Mouse (Mus musculus) right cerebral cortex, postnatal 10 days (tissue): ENCODE results near the gene Hemk1.
A peak's percentile ranks its signal among the peaks of the same experiment; 100 is the strongest.

Experiments
- DNase-seq, 2 experiments: peaks; one replicate each; pipeline ENCODE4 v3.0.0; 2021; ENCODE audit warnings: low spot score in 2 of 2

Gene Hemk1

GRCm38 (mm10) chr9:107338172-107338883, at the start of gene Hemk1:
Hemk1 (minus strand) TSS chr9:107338350.
- DNase-seq, result peak; percentile 85 to 91

- peak; percentile 62 to 64 for DNase-seq
Measured at GRCm38 (mm10) chr9:107387708-107388107, 49.6 kb upstream of the Hemk1 start.

- no peak for DNase-seq
Measured at GRCm38 (mm10) chr9:107386722-107387121, 48.6 kb upstream of the Hemk1 start.

GRCm38 (mm10) chr9:107384396-107384795, 46.2 kb upstream of the Hemk1 start:
- no peak for DNase-seq

- DNase-seq, result no peak
Measured at GRCm38 (mm10) chr9:107381723-107382122, 43.6 kb upstream of the Hemk1 start.

- DNase-seq, result no peak
Measured at GRCm38 (mm10) chr9:107377961-107378512, 39.9 kb upstream of the Hemk1 start.

GRCm38 (mm10) chr9:107375451-107375850, 37.3 kb upstream of the Hemk1 start:
- DNase-seq, result no peak

- DNase-seq, result no peak
Measured at GRCm38 (mm10) chr9:107374623-107375022, 36.5 kb upstream of the Hemk1 start.

- no peak for DNase-seq
Measured at GRCm38 (mm10) chr9:107372441-107372840, 34.3 kb upstream of the Hemk1 start.

- DNase-seq, result no peak
Measured at GRCm38 (mm10) chr9:107370106-107370463, 31.9 kb upstream of the Hemk1 start.

- DNase-seq, result no peak
Measured at GRCm38 (mm10) chr9:107369270-107370105, 31.3 kb upstream of the Hemk1 start.

GRCm38 (mm10) chr9:107368302-107368701, 30.2 kb upstream of the Hemk1 start:
- no peak for DNase-seq

GRCm38 (mm10) chr9:107366644-107367043, 28.5 kb upstream of the Hemk1 start:
- peak; percentile 52 to 62 for DNase-seq

GRCm38 (mm10) chr9:107360989-107361388, 22.8 kb upstream of the Hemk1 start:
- DNase-seq, result peak in 1 of 2 experiments; percentile 53

- peak; percentile 71 to 87 for DNase-seq
Measured at GRCm38 (mm10) chr9:107357651-107358050, 19.5 kb upstream of the Hemk1 start.

- DNase-seq, result peak; percentile 65 to 77
Measured at GRCm38 (mm10) chr9:107355870-107356765, 18.0 kb upstream of the Hemk1 start.

- no peak for DNase-seq
Measured at GRCm38 (mm10) chr9:107354826-107355225, 16.7 kb upstream of the Hemk1 start.

GRCm38 (mm10) chr9:107349321-107349720, 11.2 kb upstream of the Hemk1 start:
- DNase-seq, result no peak

- no peak for DNase-seq
Measured at GRCm38 (mm10) chr9:107347586-107348183, 9.5 kb upstream of the Hemk1 start.

GRCm38 (mm10) chr9:107346081-107346480, 7.9 kb upstream of the Hemk1 start:
- no peak for DNase-seq

- no peak for DNase-seq
Measured at GRCm38 (mm10) chr9:107344027-107344426, 5.9 kb upstream of the Hemk1 start.
